15 mouse cellular contexts compared by ENCODE assay signal in the genomic region with DNA sequence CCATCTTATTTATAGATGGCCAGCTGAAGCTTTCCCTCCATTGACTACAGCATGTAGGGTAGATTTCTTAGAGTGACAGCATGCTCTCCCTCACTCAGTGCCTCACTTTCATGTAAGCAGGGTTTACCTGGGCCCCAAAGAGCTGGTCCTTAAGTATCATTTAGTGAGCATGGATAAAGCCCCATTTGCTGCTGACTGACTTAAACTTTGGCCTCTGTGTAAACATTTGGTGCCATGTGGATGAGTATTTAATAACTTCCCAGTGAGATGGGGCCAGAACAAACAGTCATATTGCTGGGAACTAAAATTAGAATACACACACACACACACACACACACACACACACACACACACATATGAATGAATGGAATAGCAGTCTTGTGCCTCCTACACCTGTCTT.
"Had no signal": no experiment of that assay in that cellular context is flagged by ENCODE, and none has a peak within 500 bp of the region (broad histone marks: within the 10 kb centered on the region; RNA-seq: fewer than 3 reads in every experiment).

No protein-coding gene starts in this region.

- H3K27me3 ChIP-seq: neural tube, embryonic 15.5 days; stomach, embryonic 15.5 days had no signal

- H3K4me3 ChIP-seq: neural tube, embryonic 15.5 days; stomach, embryonic 15.5 days had no signal

- H3K9ac ChIP-seq: neural tube, embryonic 15.5 days; stomach, embryonic 15.5 days had no signal

- DNase-seq: retina, postnatal 1 day; right cerebral cortex, adult 18-20 months; right cerebral cortex, postnatal 14 days; right cerebral cortex, postnatal 25 days; right cerebral cortex, postnatal 4 days; spleen, adult 18-20 months; thymus, adult 18-20 months; thymus, adult 2 months; thymus, postnatal 14 days; thymus, postnatal 25 days; thymus, postnatal 36 days; thymus, postnatal 4 days had no signal

- H3K9me3 ChIP-seq: neural tube, embryonic 15.5 days; stomach, embryonic 15.5 days had no signal

- H3K27ac ChIP-seq: neural tube, embryonic 15.5 days; stomach, embryonic 15.5 days; stomach, postnatal 0 days had no signal

- H3K36me3 ChIP-seq: neural tube, embryonic 15.5 days; stomach, embryonic 15.5 days had no signal

- H3K4me1 ChIP-seq: neural tube, embryonic 15.5 days; stomach, embryonic 15.5 days had no signal

- H3K4me2 ChIP-seq: neural tube, embryonic 15.5 days; stomach, embryonic 15.5 days had no signal
